Mouse (Mus musculus): Measurements from ENCODE around the gene Zdhhc22. TPM values are rescaled to one million over a fixed set of nuclear protein-coding genes. Genes with fewer than 3 reads are reported as not detected.

The Zdhhc22 gene
- polyA plus RNA-seq, 1 experiment from 2014 or later, result not detected

DNA sequence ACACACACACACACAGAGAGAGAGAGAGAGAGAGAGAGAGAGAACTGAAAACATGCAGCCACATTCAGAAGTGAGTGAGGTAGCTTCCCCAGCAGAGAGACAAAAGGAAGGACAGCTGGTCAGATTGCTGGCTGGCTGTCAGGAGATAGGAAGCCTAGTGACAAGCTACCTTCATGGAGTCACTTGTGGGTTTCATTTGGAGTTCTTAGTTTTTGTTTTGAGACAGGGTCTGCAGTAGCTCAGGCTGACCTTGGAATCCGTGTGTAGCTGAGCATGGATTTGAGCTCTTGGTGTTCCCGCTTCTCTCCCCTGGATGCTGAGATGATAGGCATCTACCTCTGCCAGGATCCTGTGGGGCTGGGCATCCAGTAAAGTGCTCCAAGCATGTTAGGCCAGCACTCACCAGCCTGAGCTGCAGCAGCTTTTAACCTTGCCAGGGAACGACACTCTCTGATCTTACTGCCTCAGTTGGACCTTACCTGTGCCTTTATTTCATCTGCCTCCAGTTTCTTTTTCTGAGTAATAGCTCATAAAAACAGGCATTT, 29.4 kb downstream of the Zdhhc22 start:
- H3K4me1 ChIP-seq (ENCODE audit: insufficient read depth), result no peaks in the 10 kb centered on the region
- no peak overlapping the region for H3K4me3 ChIP-seq (ENCODE audit: low read depth, low read length)
- ATAC-seq (no peak), DNase-seq (no peak)
- TF ChIP-seq CTCF (IDR thresholded peaks at IDR 0.05; ENCODE audit: low read depth) (no peak), EP300 (IDR thresholded peaks at IDR 0.05; ENCODE audit: low read depth) (no peak)
- H3K36me3 ChIP-seq (replicated peaks; ENCODE audit: insufficient read depth, low read length), result peaks cover 56% of the 10 kb centered on the region
- 94% methylated on average over 3 of the region's 3 CpGs for WGBS (ENCODE audit: insufficient replicate concordance)
- H3K9ac ChIP-seq (replicated peaks), result no peak overlapping the region
- no peak overlapping the region for H3K27ac ChIP-seq (ENCODE audit: low read depth)
- H3K4me2 ChIP-seq (ENCODE audit: low read depth, low read length), result no peak overlapping the region
- no peaks in the 10 kb centered on the region for H3K9me3 ChIP-seq (ENCODE audit: low read length)
- H3K27me3 ChIP-seq (ENCODE audit: insufficient read depth, low read length), result no peaks in the 10 kb centered on the region

DNA sequence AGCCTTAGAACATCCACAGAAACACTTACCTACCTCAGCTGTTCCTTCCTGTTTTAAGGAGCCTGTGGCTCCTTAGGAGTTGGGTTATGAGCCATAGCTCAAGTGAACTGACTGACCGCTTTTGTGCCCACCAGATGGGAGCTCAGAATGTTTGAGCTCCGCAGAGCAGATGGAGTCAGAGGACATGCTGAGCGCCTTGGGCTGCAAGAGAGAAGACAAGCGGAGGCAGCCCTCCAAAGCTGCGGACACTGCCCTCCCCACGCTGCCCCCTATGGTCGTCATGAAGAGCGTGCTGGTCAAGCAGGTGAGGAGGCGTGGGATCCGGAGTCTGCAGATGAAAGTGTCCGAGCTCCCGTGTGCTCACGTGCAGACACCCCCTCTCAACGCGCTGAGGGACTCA, 30.1 kb downstream of the Zdhhc22 start:
- Histone ChIP-seq H3K4me2 (ENCODE audit: low read depth, low read length) (no peak overlapping the region), H3K4me1 (ENCODE audit: insufficient read depth) (no peaks in the 10 kb centered on the region), H3K9me3 (ENCODE audit: low read length) (no peaks in the 10 kb centered on the region), H3K9ac (replicated peaks) (no peak overlapping the region), H3K27ac (ENCODE audit: low read depth) (no peak overlapping the region), H3K36me3 (replicated peaks; ENCODE audit: insufficient read depth, low read length) (peaks cover 56% of the 10 kb centered on the region), H3K27me3 (ENCODE audit: insufficient read depth, low read length) (no peaks in the 10 kb centered on the region), H3K4me3 (ENCODE audit: low read depth, low read length) (no peak overlapping the region)
- no peak for TF ChIP-seq EP300 (IDR thresholded peaks at IDR 0.05; ENCODE audit: low read depth)
- TF ChIP-seq CTCF (IDR thresholded peaks at IDR 0.05; ENCODE audit: low read depth), result no peak
- ATAC-seq, result no peak
- WGBS (ENCODE audit: insufficient replicate concordance), result 86% methylated on average over 15 of the region's 15 CpGs
- no peak for DNase-seq

- no peak for ATAC-seq
- H3K4me1 ChIP-seq (ENCODE audit: insufficient read depth), result no peaks in the 10 kb centered on the region
- peaks cover 56% of the 10 kb centered on the region for H3K36me3 ChIP-seq (replicated peaks; ENCODE audit: insufficient read depth, low read length)
- no peak overlapping the region for H3K4me2 ChIP-seq (ENCODE audit: low read depth, low read length)
- DNase-seq, result no peak
- no peak overlapping the region for H3K4me3 ChIP-seq (ENCODE audit: low read depth, low read length)
- no peaks in the 10 kb centered on the region for H3K27me3 ChIP-seq (ENCODE audit: insufficient read depth, low read length)
- H3K27ac ChIP-seq (ENCODE audit: low read depth), result no peak overlapping the region
- WGBS (ENCODE audit: insufficient replicate concordance), result 92% methylated on average over 5 of the region's 5 CpGs
- no peak for TF ChIP-seq CTCF (IDR thresholded peaks at IDR 0.05; ENCODE audit: low read depth)
- TF ChIP-seq EP300 (IDR thresholded peaks at IDR 0.05; ENCODE audit: low read depth), result no peak
- no peak overlapping the region for H3K9ac ChIP-seq (replicated peaks)
- no peaks in the 10 kb centered on the region for H3K9me3 ChIP-seq (ENCODE audit: low read length)
Observed at GRCm38 (mm10) chr12:86959661-86960060, 30.6 kb downstream of the Zdhhc22 start.

DNA sequence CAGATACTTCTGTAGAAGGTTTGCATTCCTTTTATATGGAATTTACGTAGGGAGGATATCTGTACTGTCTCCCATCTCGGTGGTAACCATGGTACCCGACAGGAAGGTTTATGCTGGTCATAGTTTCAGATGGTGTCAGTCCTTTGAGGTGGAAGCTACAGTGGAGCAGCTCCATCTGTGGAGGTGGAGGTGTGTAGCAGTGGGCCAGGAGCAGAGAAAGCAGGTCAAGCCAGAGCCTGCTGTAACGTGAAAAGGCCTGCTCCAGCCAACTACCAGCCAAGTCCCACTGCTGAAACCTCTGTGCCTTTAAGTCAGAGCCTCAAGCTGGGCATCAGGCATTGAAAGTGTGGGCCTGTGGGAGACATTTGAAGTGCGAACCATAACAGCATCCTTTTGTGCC, 31.7 kb downstream of the Zdhhc22 start:
- DNase-seq (no peak), ATAC-seq (no peak)
- H3K9me3 ChIP-seq (ENCODE audit: low read length), result no peaks in the 10 kb centered on the region
- TF ChIP-seq EP300 (IDR thresholded peaks at IDR 0.05; ENCODE audit: low read depth), result no peak
- no peak for TF ChIP-seq CTCF (IDR thresholded peaks at IDR 0.05; ENCODE audit: low read depth)
- H3K9ac ChIP-seq (replicated peaks), result no peak overlapping the region
- peaks cover 59% of the 10 kb centered on the region for H3K36me3 ChIP-seq (replicated peaks; ENCODE audit: insufficient read depth, low read length)
- no peak overlapping the region for H3K4me3 ChIP-seq (ENCODE audit: low read depth, low read length)
- no peaks in the 10 kb centered on the region for H3K4me1 ChIP-seq (ENCODE audit: insufficient read depth)
- H3K27me3 ChIP-seq (ENCODE audit: insufficient read depth, low read length), result no peaks in the 10 kb centered on the region
- no peak overlapping the region for H3K27ac ChIP-seq (ENCODE audit: low read depth)
- H3K4me2 ChIP-seq (ENCODE audit: low read depth, low read length), result no peak overlapping the region
- 90% methylated on average over 5 of the region's 5 CpGs for WGBS (ENCODE audit: insufficient replicate concordance)

- TF ChIP-seq CTCF (IDR thresholded peaks at IDR 0.05; ENCODE audit: low read depth) (no peak), EP300 (IDR thresholded peaks at IDR 0.05; ENCODE audit: low read depth) (no peak)
- Histone ChIP-seq H3K9me3 (ENCODE audit: low read length) (no peaks in the 10 kb centered on the region), H3K4me3 (ENCODE audit: low read depth, low read length) (no peak overlapping the region), H3K9ac (replicated peaks) (no peak overlapping the region), H3K27me3 (ENCODE audit: insufficient read depth, low read length) (no peaks in the 10 kb centered on the region), H3K4me1 (ENCODE audit: insufficient read depth) (no peaks in the 10 kb centered on the region), H3K36me3 (replicated peaks; ENCODE audit: insufficient read depth, low read length) (peaks cover 40% of the 10 kb centered on the region), H3K4me2 (ENCODE audit: low read depth, low read length) (no peak overlapping the region), H3K27ac (ENCODE audit: low read depth) (no peak overlapping the region)
- no peak for ATAC-seq
- WGBS (ENCODE audit: insufficient replicate concordance), result 90% methylated on average over 2 of the region's 2 CpGs
- DNase-seq, result no peak
Observed at GRCm38 (mm10) chr12:86955894-86956293, 34.3 kb downstream of the Zdhhc22 start.

- WGBS (ENCODE audit: insufficient replicate concordance), result 90% methylated on average over 10 of the region's 10 CpGs
Observed at GRCm38 (mm10) chr12:86952331-86952850, 37.8 kb downstream of the Zdhhc22 start.

More at GRCm38 (mm10) chr12:86952331-86952850, 37.8 kb downstream of the Zdhhc22 start:
- no peaks in the 10 kb centered on the region for H3K27me3 ChIP-seq (ENCODE audit: insufficient read depth, low read length)
- no peak for TF ChIP-seq EP300 (IDR thresholded peaks at IDR 0.05; ENCODE audit: low read depth)
- TF ChIP-seq CTCF (IDR thresholded peaks at IDR 0.05; ENCODE audit: low read depth), result no peak
- no peak overlapping the region for H3K27ac ChIP-seq (ENCODE audit: low read depth)
- no peaks in the 10 kb centered on the region for H3K9me3 ChIP-seq (ENCODE audit: low read length)
- DNase-seq, result no peak
- H3K36me3 ChIP-seq (replicated peaks; ENCODE audit: insufficient read depth, low read length), result peaks cover 20% of the 10 kb centered on the region
- no peak overlapping the region for H3K4me2 ChIP-seq (ENCODE audit: low read depth, low read length)
- H3K4me1 ChIP-seq (ENCODE audit: insufficient read depth), result peaks cover 14% of the 10 kb centered on the region
- no peak for ATAC-seq
- H3K9ac ChIP-seq (replicated peaks), result no peak overlapping the region
- H3K4me3 ChIP-seq (ENCODE audit: low read depth, low read length), result no peak overlapping the region
